Mouse (Mus musculus) intestine, postnatal 0 days (tissue): ENCODE data around the gene Timp3. TPM values are rescaled to one million over a fixed set of nuclear protein-coding genes. Genes with fewer than 3 reads are reported as not detected.

Experiments used
- ATAC-seq: fragments of 200-750 bp; cut with Nextera tagmentation; 2 replicates; pipeline ENCODE4 v1.8.0; 2017; ENCODE audit warnings: mild to moderate bottlenecking, moderate TSS enrichment, moderate library complexity
- H3K27ac ChIP-seq: fragments of 300-500 bp; sonication (generic); 2 replicates; pipeline ENCODE4 v1.5.1; 2014; ENCODE audit warnings: mild to moderate bottlenecking, low read depth, low read length, moderate library complexity
- H3K27me3 ChIP-seq: fragments of 300-500 bp; sonication (generic); replicated peaks from 2 replicates; pipeline ENCODE4 v1.6.1; 2014; ENCODE audit warnings: low read length, mixed read lengths; ENCODE audit not compliant: control insufficient read depth, insufficient read depth
- H3K36me3 ChIP-seq: fragments of 300-500 bp; sonication (generic); 2 replicates; pipeline ENCODE4 v1.6.1; 2014; ENCODE audit warnings: mild to moderate bottlenecking, moderate library complexity; ENCODE audit not compliant: control insufficient read depth, insufficient read depth
- H3K4me1 ChIP-seq: fragments of 300-500 bp; sonication (generic); replicated peaks from 2 replicates; pipeline ENCODE4 v1.6.1; 2014; ENCODE audit warnings: antibody characterized with exemption, low read length, mixed read lengths; ENCODE audit not compliant: control insufficient read depth, insufficient read depth
- H3K4me2 ChIP-seq: fragments of 300-500 bp; sonication (generic); replicated peaks from 2 replicates; pipeline ENCODE4 v1.6.1; 2014; ENCODE audit warnings: low read depth, mild to moderate bottlenecking, moderate library complexity
- H3K4me3 ChIP-seq: fragments of 300-500 bp; sonication (generic); 2 replicates; pipeline ENCODE4 v1.5.1; 2014; ENCODE audit warnings: low read depth, low read length
- H3K9ac ChIP-seq: fragments of 300-500 bp; sonication (generic); 2 replicates; pipeline ENCODE4 v1.6.1; 2014; ENCODE audit warnings: mild to moderate bottlenecking, low read depth, low read length
- H3K9me3 ChIP-seq: fragments of 300-500 bp; sonication (generic); 2 replicates; pipeline ENCODE4 v1.6.1; 2016; ENCODE audit warnings: mixed run types; ENCODE audit not compliant: control insufficient read depth
- CTCF ChIP-seq: sonication (generic); IDR thresholded peaks from 2 replicates; pipeline ENCODE4 v1.5.1; 2016; ENCODE audit warnings: low read depth, mild to moderate bottlenecking, control low read depth, antibody characterized with exemption, moderate library complexity
- WGBS: fragments of 180-500 bp; shearing (Covaris S2); extraction: QIAGEN DNeasy Blood & Tissue Kit; methylation state at CpG from one replicate; pipeline ENCODE4 v1.1.7; 2014; 5-methylcytosine and 5-hydroxymethylcytosine counted together
- polyA plus RNA-seq: library from polyadenylated mRNA; unstranded; fragments of >200 nt; fragmentation: Nextera tagmentation; extraction: Ambion mirVana; gene quantifications from 2 replicates; pipeline ENCODE4 v1.2.1, GENCODE M21; 2015

Gene Timp3
- polyA plus RNA-seq, 1 experiment from 2014 or later: 24.2 TPM

DNA sequence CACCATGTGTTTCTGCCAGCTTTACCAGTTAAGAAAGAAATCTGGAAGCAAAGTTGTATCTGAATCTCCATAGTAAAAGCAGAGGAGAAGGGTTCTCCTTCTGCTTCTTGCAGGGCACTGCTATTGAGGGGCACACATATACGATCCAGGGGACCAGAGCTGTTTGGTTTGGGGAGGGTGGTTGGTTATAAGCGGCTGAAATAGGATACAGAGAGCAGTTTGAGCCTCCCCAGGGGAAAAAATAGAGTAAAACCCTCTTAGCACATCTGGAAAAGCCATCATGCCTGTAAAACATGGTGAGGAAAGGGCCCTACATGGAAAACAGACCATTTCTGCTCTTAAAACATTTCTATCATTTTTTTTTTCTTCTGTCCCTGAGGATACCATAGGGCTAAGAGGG, 21.7 kb upstream of the Timp3 start:
- ATAC-seq: no peak
- Histone ChIP-seq H3K4me2 (no peak overlapping the region), H3K27me3 (no peaks in the 10 kb centered on the region), H3K36me3 (no peaks in the 10 kb centered on the region), H3K27ac (no peak overlapping the region), H3K4me3 (no peak overlapping the region), H3K4me1 (no peaks in the 10 kb centered on the region), H3K9ac (no peak overlapping the region), H3K9me3 (no peaks in the 10 kb centered on the region)
- 60% methylated on average over 2 of the region's 2 CpGs for WGBS
- no peak for TF ChIP-seq CTCF

DNA sequence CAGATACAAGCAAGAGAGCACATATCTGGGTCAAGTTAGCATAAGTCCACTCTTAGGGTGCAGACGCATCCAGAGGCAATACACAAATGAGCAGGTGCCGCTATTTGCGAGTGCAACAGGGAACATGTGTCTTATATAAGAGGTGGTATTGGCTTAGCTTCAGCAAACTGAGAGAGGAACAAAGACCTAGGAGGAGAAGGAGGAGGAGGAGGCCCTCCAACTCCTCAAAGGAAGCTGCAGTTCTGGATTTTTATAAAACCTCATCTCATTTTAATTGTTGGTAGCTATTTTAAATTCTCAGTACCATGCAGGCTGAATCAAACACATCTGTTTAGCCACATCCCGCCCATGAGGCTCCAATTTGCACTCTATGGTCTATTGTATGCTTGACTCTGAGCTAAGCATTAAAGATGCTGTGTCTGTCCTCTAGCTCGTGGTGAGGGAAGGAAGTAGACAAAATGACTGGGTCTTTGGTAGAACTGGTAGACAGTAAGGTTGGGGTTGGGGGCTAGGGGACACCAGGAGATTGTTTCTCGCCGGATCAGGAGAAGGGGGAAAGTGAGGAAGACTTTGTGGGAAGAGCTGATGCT, 20.5 kb upstream of the Timp3 start:
- WGBS: 87% methylated on average over 7 of the region's 7 CpGs
- Histone ChIP-seq H3K4me3 (no peak overlapping the region), H3K36me3 (no peaks in the 10 kb centered on the region), H3K27me3 (no peaks in the 10 kb centered on the region), H3K9ac (no peak overlapping the region), H3K27ac (no peak overlapping the region), H3K9me3 (no peaks in the 10 kb centered on the region), H3K4me1 (no peaks in the 10 kb centered on the region), H3K4me2 (no peak overlapping the region)
- TF ChIP-seq CTCF: no peak
- no peak for ATAC-seq

DNA sequence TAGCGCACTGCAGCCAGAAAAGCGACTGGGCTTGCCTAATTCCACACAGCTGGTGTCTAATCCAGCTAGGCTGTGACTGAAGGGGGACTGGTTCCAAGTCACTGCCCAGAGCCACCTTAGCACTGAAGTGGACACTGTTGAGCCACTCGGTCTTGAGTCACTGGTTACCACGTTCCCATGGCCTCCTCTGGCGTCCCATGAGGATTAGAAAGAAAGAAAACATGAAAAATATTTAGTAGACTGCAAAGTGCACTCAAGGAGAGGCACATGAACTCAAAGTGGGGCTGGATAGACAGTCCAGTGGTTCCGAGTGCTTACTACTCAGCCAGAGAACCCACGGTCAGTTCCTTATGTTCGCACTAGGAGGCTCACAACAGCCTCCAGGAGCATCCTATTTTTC, 18.9 kb upstream of the Timp3 start:
- Histone ChIP-seq H3K9me3 (no peaks in the 10 kb centered on the region), H3K27me3 (no peaks in the 10 kb centered on the region), H3K36me3 (no peaks in the 10 kb centered on the region), H3K4me1 (no peaks in the 10 kb centered on the region), H3K4me2 (no peak overlapping the region), H3K27ac (no peak overlapping the region), H3K9ac (no peak overlapping the region), H3K4me3 (no peak overlapping the region)
- 90% methylated on average over 8 of the region's 8 CpGs for WGBS
- no peak for ATAC-seq
- TF ChIP-seq CTCF: no peak

DNA sequence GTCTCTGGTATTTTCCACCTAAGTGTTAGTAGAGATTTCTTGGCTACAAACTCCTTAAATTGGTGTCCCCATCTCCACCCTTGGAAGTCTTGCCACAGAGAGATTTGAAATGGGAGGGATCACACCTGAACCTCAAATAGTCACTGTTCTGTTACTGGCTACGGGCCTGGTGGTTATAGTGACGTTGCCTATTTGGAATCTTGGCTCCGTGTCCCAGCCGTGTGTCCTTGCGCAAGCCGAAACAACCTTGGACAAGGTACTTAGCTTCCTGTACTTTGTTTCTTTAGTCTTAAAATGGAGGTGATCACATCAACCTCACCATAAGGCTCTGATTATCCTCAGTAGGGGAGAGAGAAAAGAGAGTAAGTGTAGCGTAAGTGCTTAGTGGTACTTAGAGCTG, 13.7 kb upstream of the Timp3 start:
- TF ChIP-seq CTCF: no peak
- H3K27me3 ChIP-seq: no peaks in the 10 kb centered on the region
- H3K4me2 ChIP-seq: no peak overlapping the region
- no peak for ATAC-seq
- no peaks in the 10 kb centered on the region for H3K36me3 ChIP-seq
- H3K4me3 ChIP-seq: no peak overlapping the region
- WGBS: 85% methylated on average over 7 of the region's 7 CpGs
- no peaks in the 10 kb centered on the region for H3K4me1 ChIP-seq
- no peaks in the 10 kb centered on the region for H3K9me3 ChIP-seq
- no peak overlapping the region for H3K9ac ChIP-seq
- H3K27ac ChIP-seq: no peak overlapping the region

DNA sequence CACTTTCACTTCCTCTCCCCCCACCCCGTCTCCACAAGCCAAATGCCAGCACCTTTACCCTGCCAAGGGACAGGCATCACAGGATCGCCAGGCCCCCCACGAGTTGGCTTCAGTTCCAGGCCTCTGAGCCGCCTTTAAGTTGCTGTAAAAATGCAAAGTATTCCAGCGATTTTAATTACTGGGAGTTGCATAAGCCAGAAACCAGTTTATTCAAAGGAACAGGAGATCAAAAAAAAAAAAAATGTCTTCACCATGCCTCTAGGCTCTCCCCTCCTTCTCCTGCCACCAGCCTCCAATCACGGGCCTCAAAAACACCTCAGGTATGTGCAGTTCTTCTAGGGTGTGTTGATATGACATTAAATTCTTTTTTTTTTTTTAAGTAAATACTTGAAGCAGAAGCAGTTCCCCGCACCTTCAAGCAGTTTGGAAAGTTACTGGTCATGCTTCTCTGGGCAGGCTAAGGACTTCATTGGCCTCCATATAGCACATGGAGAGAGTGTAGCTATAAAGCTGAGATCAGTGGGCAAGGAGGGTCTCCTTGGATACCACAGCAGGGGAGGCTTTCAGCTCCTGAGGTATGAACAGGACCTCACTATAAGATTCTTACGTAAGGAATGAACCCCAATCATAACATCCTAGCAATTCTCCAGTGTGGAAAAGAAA, 9.9 kb upstream of the Timp3 start:
- no peak overlapping the region for H3K27ac ChIP-seq
- no peaks in the 10 kb centered on the region for H3K9me3 ChIP-seq
- H3K9ac ChIP-seq: no peak overlapping the region
- 70% methylated on average over 8 of the region's 8 CpGs for WGBS
- H3K27me3 ChIP-seq: no peaks in the 10 kb centered on the region
- H3K36me3 ChIP-seq: no peaks in the 10 kb centered on the region
- no peak overlapping the region for H3K4me2 ChIP-seq
- no peak overlapping the region for H3K4me3 ChIP-seq
- no peaks in the 10 kb centered on the region for H3K4me1 ChIP-seq
- no peak for TF ChIP-seq CTCF
- ATAC-seq: no peak

DNA sequence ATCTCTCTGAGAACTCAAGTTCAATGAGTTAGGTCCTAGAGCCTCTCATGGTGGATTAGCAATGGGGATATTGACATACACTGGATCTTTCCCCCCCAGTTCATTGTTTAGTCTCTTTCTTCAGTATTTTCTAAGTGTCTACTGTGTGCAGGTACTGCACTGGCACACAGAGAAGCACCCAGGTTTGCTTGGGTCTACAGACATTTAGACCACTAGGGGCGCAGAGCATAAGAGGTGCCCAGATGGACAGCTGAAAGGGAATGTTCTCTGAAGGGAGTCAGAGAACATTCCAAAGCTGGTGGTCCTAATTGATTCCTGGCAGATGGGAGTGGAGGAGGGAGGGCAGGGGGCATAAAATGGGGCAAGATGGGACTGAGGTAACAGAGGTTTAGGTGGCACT, 6.3 kb upstream of the Timp3 start:
- peak; percentile 54 for TF ChIP-seq CTCF
- no peaks in the 10 kb centered on the region for H3K36me3 ChIP-seq
- H3K4me1 ChIP-seq: 0 out of 2 replicates have a peak, but pooled peaks cover 4% of the 10 kb centered on the region
- H3K9me3 ChIP-seq: no peaks in the 10 kb centered on the region
- H3K4me3 ChIP-seq: no peak overlapping the region
- ATAC-seq: no peak
- H3K27ac ChIP-seq: no peak overlapping the region
- no peak overlapping the region for H3K9ac ChIP-seq
- 85% methylated on average over 1 of the region's 1 CpGs for WGBS
- no peak overlapping the region for H3K4me2 ChIP-seq
- H3K27me3 ChIP-seq: no peaks in the 10 kb centered on the region
